Mouse (Mus musculus) mature B cell (primary cell): Measurements from ENCODE around the gene Acp1.

ENCODE experiments used
- in situ Hi-C: fragments of 300-500 bp; cut with MboI; formaldehyde crosslinking; loops from 2 replicates; pipeline ENCODE4 v1.14.3; 2019

Gene Acp1

DNA sequence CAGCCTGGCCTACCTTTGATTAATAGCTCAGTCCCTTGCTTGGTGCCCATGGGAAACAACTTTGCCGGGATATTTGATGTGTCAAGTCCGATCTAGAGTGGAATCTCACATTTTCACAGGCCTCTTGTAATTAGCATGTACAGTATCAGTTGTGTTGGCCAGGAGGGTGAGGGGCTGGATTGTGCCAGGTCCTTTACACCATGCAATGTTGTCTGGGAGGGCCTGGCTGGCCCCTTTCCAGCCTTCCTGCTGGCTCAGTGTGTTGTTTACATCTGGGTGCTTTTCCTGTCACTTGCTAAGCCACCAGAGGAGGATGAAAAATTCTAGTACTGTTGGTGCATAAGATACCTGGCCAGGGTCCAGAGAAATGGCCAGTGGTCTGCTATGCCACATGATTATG lies 47.0 kb downstream of the Acp1 start:
- in situ Hi-C loops: no loop called here

DNA sequence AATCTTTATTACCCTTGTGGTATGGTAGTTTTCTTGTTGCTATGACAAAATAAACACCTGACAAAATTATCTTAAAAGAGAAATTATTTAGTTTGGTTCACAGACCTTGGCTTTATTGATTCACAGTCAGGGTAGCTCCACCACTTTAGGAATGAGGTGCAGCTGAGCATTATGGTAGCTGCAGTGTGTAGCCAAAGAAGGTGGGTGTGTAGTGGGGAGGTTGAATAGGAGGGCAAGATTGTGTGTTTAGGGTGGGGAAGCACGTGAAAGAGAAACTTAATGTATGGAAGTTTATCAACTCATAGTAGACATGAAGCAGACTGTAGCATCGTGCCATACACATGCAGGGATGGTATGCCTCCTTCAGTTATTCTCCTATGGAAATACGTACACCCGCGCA lies 55.2 kb downstream of the Acp1 start:
- in situ Hi-C loops: no loop called here

DNA sequence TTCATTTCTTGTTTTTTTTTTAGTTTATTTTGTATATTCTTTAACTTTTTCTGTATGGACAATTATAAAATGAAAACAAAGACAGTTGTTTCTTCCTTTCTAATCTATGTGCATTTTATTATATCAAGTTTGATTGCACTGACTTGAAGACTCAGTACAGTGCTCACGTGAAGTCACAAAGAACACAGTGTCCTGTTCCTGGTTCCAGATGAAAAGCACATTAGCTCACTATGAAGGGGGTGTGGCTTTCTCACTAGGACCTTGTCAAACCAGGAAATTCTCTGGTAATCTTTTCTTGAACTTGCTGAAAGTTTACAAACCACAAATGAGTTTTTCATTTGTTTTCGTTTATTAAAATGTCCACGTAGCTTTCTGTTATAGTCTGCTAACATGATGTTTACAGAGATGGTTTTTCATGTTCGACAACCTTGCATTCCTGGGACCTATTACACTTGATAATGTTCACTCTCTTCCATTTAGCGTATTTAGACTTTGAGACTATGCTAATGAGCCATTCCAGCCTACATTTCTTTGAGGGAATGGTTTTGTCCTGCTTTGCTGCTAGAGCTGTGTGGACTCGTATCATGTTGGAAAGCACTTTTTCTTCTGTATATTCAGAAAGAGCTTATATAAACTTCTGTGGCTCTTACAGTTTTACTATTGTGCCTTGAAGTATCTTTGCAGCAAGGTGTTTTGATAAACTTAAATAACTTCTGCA lies 55.8 kb downstream of the Acp1 start:
- in situ Hi-C loops: no loop called here

DNA sequence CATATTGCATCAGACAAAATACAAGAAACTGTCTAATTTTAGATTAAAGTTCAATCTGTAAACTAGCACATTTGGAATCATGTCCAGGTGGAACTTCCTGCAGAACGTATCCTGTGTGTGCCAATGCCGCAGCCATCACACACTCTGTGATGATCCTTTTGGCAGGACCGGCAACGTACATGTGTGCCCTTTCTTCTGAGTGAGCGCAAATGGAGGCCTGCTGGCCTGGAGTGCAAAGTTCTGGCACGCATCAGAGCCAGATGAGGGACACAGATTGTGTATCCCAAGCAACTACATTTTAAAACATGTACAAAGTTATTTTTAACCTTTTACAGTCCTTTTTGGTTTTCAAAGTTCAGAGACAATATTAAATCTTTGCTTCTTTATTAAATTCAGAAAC lies 59.5 kb downstream of the Acp1 start:
- in situ Hi-C loops: no loop called here

DNA sequence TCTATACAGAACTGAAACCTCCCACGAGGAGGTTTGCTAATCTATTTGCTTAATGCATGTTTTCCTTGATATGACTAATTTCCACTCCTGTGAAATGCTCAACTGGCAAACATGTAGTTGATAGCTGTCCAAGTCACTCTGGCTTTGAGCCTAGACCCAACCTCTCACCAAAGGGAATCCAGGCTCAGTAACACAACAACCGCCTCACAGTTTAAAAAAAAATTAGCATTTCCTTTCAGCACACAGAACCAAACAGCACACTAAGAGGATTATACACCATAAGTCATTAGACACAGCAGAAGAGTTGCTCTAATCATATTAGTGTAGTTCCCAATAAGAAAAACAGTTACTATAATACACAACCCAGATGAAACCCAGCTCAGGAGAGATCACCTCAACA lies 60.5 kb downstream of the Acp1 start:
- in situ Hi-C loops: no loop called here

DNA sequence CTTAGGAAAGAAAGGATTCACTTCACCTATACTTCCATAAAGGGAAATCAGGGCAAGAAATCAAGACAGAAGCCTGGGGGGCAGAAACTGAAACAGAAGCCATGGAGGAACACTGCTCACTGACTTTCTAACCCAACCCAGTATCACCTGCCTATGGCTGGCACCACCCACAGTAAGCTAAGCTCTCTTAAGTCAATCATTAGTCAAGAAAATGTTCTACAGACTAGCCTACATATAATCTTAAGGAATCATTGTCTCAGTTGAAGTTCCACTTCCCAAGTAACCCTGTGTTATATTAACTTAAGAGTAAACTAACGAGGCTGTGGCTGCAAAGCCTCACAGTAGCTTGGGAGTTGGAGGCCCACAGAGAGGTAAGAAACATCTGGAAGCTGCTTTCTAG lies 62.9 kb downstream of the Acp1 start:
- in situ Hi-C loops: no loop called here
